Mouse (Mus musculus) right cerebral cortex, adult 2 months (tissue): ENCODE results near the gene Btf3.

Experiments used
- DNase-seq, 2 experiments: peaks; one replicate each; pipeline ENCODE4 v3.0.0; 2021 to 2022; ENCODE audit warnings: low spot score in 2 of 2

Gene Btf3

DNA sequence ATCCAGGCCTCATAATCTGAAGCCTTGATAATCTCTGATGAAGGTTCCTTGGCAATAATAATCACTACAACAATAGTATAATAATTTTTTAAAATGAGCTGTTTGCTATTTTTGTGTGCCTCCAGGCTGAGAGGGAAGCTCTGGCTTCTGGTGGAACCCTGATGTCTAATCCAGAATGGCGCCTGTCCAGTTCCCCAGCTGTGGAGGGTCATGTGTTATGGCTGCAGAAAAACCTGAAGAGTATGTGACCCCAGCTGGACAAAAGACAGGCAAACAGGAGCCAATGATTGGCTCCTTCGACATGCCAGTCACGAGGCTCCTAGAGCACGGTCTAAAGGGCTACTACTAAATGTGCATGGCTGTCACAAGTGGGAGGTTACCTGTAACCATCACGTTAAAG, 23.7 kb upstream of the Btf3 start:
- no peak for DNase-seq

DNA sequence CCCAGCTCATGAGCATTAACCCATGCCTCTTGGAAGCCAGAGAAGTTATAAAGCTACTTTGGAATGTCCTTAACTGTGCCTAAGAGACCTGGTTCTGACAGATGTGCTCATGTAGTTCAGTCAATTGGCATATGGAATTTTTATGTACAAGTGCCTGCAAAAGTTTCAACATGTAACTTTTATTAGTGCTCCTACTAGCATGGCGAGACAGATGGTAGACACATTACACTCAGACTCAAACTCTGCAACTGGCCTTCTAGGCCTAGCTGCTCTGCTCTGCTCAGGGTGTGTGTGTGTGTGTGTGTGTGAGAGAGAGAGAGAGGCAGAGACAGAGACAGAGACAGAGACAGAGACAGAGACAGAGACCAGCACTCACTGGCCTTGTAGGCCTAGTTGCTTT, 19.4 kb upstream of the Btf3 start:
- no peak for DNase-seq

DNA sequence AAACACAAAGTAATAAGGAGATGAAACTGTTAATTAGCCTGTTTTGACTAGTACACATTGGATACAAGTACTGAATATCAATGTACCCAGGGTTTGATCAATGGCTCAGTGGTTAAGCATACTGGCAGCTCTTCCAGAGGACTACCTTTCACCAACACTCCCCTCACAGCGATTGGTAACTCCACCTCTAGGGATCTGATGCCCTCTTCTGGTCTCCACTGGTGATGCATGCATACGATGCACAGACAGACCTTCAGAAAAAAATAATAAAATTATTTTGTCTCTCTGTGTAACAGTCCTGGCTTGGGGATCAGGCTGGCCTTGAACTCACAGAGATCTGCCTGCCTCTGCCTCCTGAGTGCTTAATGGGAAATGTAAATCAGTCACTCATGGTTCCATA, 15.3 kb upstream of the Btf3 start:
- DNase-seq, result peak in 1 of 2 experiments; percentile 41

DNA sequence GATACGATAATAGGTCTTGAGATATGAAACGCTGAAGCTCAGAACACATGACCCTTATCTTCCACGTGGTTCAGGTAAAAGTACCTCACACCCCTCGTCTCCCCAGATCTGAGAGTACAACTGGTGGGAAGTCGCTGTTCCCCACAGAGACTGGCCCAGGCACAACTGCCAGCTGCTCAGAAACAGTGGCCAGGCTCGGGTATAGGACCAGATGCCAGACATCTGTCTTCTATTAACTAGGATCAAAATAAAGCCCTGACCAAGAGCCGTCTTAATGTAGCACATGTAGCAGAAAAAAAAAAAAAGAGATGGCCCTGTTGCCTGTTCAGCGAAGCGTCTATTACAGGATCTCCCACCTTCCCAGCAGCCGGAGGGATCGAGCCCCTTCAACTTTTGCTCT, 8.2 kb upstream of the Btf3 start:
- DNase-seq, result no peak

DNA sequence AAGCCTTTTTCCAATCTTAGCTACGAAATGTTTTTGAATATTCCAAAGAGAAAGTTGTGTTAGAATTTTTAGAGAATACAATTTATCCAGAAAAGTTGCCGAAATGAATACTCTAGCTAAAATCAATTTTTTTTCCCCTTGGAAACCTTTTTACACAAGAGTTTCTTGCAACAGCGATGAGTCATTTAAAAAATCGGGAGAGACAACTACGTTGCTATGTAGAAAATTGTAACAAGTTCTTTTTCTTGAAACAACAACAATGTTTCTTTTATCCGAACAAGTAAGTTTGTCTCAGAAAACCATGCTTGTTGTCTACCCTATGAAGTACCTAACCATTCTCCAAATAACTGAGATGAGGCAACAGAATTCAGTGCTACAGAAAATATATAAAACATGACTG, 1.1 kb upstream of the Btf3 start:
- DNase-seq, result no peak

DNA sequence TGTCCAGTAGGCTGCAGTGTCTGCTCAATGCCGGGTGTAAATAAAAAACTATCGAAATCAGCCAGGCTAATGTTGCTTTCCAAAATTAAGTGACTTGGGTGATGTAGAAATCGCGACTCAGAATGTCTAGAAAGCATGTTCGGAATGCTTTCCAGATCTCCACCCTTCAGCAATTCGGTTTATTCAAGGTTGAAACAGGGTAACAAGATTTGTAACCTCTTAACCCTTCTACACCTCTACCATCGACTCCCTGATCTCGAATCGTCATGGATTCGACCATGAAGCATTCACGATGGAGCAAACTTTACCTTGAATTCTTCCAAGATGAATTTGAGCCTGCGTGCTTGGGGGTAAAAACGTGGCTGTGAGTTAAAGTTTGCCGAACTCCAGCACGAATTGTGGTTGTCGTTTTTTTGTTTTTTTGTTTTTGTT, 456 bp upstream of the Btf3 start:
- DNase-seq, result no peak

DNA sequence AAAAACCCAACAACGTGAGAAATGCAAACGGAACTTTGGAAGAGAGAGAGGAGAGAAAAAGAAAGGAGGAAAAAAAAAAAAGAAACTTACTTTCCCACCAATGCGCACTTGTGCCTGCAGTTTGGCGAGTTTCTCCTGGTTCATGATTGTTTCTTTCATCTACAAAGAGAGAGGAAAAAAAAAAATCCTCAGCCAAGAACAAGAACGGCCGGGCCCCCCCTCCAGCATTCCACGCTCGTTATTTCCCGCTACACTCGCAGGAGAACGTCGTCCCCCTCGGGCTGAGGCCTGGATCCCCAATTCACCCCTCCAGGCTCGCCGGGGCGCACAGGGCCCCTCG, 696 bp downstream of the Btf3 start:
- DNase-seq, result no peak

DNA sequence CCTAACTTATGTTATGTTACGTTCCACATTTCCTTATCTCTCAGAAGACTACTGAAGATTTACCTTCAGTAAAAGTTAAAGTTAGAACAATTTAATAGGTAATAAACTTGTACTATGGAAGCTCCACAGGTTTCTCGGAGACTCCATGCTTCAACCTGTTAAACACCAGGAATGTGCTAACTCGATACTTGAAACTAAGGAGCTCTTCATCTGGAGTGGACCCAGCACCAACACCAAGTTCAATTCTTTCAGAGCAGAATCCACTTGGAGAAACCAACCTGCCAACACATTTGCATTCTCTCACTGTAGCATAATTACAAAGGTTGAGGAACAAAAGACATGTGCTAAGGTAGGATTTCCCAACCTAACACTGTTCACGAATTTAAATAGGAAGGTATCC, 1.7 kb downstream of the Btf3 start:
- DNase-seq, result no peak

DNA sequence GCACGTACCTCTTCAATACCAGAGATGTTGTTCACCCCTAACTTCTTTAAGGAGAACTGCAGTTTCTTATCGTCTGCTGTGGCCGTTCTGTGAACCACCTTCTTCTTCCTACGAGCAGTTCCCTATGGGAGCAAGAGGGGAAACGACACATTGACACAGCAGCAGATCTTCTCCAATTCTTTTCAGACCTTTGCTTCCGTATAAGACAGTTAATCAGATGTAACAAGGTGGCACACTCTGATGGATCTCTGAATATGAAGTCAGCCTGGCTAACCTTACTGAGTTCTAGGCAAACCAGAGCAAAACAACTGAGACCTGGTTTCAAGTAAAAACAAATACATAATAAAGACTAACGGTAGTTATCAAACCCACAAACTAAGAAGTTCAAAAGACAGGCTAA, 3.2 kb downstream of the Btf3 start:
- DNase-seq, result no peak

DNA sequence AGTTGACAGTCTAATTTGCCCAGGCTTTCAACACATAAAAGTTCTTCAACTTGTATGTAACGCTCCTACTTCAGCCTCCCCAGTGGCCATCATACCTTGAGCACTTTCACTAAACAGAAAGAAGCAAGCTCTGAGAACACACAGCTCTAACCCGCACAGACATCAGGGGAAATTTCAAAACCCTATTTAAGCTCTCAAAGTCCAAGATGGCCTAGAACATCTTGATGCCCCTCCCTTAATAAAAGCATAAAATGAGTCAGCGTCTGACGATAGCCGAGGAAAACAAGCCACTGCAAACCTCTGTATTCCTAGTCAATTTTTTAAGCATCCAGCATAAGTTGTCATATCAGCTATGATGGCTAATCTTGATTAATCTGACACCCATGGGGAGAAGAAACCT, 5.2 kb downstream of the Btf3 start:
- DNase-seq, result no peak

DNA sequence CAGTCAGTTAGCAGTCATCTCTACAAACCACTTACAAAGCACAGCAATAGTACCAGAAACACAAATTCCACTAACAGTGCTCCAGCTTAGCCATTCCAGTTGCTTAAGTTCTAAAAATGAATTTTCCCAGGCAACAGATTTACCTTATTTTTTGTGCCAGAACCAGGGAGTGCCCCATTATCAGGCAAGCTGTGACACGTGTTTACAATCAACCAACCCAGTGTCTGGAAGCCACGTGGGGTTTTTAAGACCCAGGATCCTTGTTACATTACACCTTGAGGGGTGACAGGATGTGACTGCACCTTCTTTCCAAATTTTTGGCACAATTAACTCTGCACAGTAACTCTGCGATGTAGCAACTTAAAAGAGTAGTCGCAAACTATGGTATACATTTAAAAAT, 8.1 kb downstream of the Btf3 start:
- no peak for DNase-seq

DNA sequence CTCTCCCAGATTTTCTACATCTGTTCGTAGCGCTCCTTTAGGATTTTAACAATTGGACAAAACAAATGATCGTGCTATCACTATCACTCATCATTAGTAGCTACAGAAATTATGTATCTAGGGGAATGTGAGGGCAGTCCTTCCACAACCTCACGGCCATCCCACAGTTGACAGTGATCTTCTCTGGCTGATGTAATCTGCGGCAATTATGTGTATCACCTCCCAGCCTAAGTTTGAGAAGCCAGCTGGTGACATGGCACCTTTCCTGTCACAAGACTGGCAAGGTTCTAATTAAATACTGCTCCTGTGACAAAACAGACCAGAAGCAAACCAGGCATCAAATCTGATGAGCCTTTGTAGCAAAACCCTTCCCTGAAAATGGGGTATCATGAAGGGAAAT, 8.8 kb downstream of the Btf3 start:
- DNase-seq, result no peak

DNA sequence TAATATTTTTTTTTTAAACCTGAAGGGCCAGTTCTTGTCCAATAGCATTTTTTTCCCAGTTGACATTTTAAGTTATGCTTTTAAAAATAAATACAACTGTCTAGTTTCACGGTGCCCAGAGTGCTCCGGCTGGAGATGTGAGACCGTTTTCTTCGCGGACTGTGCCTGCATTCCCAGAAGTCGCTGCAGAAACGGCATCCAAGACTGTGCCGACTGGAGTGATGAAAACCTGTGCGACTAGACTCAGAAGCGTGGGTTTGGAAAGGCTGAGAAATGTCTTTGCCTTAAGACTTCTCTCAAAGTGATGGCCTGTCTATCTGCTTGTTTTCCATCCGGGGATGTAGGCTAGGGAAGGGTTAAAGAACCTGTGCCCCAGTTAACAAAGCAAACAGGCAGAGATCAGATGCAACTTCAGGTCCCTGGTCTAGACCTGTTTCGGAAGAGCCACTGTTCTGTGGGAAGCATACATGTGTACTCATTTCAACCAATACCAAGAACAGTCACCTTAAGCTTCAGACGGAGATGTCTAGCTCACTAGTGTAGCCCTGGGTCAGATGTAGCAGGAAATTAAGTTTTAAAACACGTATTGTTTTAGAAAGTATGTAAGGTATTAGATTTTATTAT, 9.8 kb downstream of the Btf3 start:
- DNase-seq, result peak; percentile 24 to 43

DNA sequence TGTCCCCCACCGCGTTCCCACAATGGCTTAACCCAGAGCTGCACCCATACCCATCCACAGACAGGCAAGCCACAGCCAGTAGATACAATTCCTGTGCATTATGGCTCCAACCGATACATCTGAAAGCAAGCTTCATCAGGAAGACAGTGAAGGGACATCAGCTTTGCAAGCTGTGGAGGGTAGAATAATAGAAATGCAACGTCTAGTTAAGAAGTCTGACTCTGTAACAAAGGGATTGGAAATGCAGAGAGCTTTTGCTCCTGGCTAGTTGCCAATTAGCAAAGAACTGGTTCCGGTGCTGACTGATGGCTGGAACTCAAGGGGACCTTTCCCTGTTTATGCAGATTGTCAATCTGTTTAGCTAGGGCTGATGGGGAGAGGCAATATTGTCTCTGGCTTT, 10.4 kb downstream of the Btf3 start:
- no peak for DNase-seq

DNA sequence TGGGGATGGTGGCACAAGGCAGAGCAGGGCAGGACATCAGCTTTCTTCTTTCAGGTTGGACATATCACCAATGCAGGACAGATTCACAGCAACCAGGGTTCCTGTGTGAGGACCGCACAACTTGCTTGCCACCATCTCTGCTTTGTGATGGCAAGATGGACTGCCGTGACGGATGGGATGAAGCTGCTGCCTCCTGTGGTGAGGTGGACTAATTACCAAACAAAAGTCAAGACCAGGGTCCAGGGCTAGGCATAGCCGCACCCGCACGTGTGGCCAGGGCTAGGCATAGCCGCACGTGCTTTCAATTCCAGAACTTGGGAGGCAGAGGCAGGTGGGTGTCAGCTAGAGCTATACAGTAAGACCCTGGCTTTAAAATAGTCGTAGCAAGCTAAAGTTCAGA, 11.5 kb downstream of the Btf3 start:
- no peak for DNase-seq

DNA sequence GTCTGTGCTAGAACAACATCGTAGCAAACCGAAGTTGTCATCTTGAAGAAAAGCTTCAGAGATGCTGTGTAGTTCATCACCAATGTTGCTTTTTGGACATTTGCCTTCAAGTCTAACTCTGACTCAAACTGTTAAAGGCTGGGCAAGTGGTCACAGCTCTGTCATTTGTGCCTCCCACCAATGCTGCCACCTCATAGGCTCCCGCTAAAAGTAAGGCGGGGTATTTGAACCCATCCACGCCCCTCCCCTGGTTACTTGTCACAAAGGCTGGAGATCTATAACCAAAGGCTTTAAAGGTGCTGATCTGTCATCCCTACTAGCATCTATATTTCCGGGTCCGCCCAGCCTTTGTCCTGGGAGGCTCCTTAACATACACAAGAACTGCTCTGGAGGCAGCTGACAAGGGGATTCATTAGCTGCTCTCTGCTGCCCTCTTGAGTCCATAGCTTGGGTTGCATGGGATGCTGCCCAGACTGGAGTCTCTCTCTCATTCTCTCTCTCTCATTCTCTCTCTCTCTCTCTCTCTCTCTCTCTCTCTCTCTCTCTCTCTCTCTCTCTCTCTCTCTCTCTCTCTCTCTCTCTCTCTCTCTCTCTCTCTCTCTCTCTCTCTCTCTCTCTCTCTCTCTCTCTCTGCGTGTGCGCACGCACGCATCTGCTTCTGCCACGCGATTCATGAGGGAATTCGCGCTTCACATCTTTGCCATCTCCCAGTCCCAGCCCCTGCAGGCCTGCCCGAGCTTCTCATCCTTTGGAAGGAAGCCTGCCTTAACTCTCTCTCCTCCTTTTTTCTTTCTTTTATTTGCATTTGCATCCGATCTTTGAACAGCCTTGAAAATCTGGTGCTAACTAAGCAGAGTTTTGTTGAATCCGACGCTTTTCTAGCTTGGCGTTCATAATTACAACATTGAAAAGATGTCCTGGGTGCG, 17.7 kb downstream of the Btf3 start:
- peak; percentile 84 to 90 for DNase-seq

DNA sequence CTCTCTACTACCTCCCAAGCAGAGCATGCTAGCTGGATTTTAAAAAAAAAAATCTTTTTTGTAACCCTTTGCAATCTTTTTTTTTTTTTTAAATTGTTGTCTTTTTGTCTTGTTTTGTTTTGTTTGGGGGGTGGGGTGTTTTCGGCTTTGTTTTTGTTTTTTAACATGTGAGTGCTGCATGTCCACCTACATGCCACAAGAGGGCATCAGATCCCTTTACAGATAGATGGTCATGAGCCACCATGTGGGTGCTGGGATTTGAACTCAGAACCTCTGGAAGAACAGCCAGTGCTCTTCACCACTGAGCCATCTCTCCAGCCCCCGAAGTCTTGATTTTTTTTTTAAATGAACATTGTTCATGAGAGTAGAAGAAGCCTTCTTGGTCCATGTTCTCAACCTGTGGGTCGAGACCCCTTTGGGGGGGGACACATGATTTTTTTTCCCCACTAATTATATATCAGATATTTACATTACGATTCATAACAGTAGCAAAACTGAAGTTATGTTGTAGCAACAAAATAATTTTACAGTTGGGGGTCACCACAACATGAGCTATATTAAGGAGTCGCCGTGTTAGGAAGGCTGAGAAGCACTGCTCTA, 18.8 kb downstream of the Btf3 start:
- no peak for DNase-seq

DNA sequence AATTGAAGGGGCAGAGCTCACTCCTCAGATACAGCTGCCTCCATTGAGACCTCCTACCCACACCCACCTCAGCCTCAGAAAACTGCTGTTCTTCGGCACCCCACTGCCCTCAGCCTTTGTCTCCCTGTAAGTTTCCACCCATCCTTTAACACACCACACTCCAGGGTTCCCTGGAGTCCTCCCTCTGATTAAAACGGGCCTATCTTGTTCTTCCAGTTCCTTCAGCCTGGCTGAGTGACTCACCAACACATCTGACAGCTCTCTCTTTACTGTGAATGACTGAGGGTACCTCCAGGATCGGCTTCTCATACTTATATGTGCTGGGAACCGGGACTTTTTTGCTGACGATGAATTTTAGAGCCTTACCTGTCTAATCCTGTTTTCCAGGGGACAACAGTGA, 20.7 kb downstream of the Btf3 start:
- DNase-seq, result no peak

DNA sequence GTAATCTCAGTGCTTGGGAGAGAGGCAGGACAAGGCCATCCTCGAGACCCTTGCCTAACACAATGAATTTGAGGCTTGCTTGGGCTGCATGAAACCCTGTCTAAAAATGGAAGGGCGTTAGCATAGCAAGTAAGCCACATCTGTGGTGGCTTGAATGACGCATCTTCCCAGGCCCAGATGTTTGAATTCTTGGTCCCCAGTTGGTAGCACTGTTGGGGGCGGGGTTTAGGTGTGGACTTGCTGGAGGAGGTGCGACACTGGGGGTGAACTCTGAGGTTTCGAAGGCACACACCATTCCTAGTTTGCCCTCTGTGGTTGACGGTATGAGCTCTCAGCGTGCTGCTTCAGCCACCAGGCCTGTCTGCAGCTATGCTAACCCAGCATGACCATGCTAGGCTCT, 25.1 kb downstream of the Btf3 start:
- DNase-seq, result no peak

DNA sequence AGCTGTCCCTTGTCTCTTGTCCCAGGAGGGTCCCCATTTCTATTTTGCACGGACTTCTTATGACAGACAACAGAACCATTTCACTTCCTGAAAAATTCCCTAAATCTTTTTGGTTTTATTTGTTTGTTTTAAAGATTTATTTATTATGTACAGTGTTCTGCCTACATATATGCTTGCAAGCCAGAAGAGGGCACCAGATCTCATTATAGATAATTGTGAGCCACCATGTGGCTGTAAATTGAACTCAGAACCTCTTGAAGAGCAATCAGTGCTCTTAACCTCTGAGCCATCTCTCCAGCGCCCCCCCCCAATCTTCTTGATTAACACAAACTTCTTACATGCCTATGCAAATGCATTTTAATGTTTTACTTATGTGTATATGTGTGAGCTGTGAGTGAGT, 26.1 kb downstream of the Btf3 start:
- no peak for DNase-seq

DNA sequence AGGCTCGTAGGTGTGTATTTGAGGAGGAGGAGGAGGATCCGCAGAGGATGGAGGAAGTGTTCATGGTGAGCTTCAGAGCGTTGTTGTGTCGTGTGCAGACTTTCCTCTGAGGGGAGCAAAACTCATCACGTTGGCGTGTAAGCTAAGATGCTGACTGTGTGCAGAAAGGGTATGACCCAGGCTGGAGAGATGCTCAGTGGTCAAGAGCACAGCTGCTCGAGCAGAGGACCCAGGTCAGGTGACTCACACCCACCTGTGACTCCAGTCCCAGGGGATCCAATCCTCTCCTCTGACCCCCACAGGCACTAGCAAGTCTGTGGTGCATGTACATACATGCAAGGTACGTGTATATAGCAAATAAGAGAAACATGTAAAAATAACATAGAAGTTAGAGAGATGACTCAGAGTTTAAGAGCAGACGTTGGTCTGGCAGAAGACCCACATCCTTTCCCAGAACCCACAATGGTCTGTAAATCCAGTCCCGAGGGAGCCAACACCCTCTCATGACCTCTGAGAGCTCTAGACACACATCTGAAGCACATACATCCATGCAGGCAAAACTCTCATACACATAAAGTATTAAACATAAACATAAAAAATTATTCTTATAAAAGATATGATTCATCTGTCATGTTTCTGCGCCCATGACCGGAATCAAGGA, 35.7 kb downstream of the Btf3 start:
- no peak for DNase-seq

DNA sequence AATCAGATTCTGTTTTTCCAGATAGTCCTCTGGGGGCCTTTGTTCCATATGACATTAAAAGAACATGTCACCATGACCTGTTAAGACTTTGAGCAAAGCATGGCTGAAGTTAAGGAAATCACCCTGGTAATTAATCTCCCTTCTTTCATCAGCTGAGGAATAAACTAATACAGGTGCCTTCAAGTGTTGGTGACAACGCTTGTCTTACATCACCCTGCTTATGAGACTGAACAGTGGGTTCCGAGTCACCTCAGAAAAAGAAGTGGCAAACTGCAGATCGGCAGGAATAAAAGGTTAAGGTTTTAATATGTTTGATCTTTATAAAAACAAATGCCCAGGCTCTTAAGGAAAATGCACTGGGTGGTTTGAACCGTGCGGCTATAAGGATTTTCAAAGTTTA, 37.1 kb downstream of the Btf3 start, which contains the start of gene Gm21976:
Gene Gm21976, plus strand, starts transcription at position 202 of the 400 bp plus-strand sequence.
- DNase-seq, result no peak

DNA sequence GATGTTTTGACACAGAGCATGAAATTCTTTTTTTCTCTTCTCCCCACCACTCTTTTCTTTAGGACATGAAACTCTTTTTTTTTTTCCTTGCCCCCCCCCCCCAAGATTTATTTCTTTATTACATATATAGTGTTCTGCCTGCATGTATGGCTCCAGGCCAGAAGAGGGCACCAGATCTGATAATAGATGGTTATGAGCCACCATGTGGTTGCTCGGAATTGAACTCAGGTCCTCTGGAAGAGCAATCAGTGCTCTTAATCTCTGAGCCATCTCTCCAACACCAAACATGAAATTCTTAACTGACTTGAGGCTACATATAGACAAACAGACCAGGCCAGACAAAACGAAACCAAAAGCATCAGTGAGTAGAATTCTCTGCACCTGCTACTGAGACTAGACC, 39.3 kb downstream of the Btf3 start:
- no peak for DNase-seq
